Mouse (Mus musculus) erythroblast, adult 5-6 weeks (primary cell): ENCODE results near the gene Gm3402. TPM values are rescaled to one million over a fixed set of nuclear protein-coding genes. Genes with fewer than 3 reads are reported as not detected.
"Not testable (repeated sequence)": the region's sequence is repeated elsewhere in the genome, so short reads cannot be mapped to it uniquely, and the experiment has no call there.

ENCODE experiments used
- ATAC-seq: replicated peaks from 2 replicates; pipeline ENCODE4 v1.8.0; 2016; ENCODE audit warnings: moderate number of reproducible peaks, mild to moderate bottlenecking, moderate TSS enrichment, inconsistent platforms; ENCODE audit not compliant: poor library complexity, low FRiP score, severe bottlenecking
- total RNA-seq, 2 experiments: library from RNA; stranded (forward) in 1 of 2; stranded (reverse) in 1 of 2; fragments of 150-400 nt in 1 of 2; fragments of 200-764, 138-1000 nt in 1 of 2; gene quantifications; 2 replicates each; pipeline versions ENCODE4 v1.2.3 to v1.2.4; 2015 to 2017; ENCODE audit warnings: low replicate concordance in 2 of 2

The Gm3402 gene
- total RNA-seq (2015; ENCODE audit: low replicate concordance): not detected in 2 replicates
- not detected in 2 replicates for total RNA-seq (2017; ENCODE audit: low replicate concordance)

GRCm38 (mm10) chr5:146513823-146514222, at the start of gene Gm3402:
TSS of gene Gm3402 (plus strand) at chr5:146514123.
- not testable (repeated sequence) for ATAC-seq

DNA sequence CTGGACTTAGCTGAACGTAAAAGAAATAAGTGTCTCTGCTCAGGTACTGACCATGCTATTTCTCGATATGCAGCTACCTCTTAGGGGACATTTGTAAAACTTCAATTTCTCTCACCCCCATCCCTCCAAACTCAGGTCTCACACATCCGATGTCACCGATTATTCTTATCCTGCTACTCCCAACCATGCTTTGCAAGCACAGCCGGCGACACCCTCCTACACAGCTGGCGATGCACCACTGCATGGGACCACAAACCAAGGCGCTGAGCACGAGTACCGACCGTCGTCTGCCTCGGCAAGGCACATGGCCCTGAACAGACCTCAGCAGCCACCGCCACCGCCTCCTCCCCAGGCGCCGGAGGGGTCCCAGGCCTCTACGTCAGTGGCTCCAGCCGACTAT, 47.3 kb upstream of the Gm3402 start:
- ATAC-seq: no peak

DNA sequence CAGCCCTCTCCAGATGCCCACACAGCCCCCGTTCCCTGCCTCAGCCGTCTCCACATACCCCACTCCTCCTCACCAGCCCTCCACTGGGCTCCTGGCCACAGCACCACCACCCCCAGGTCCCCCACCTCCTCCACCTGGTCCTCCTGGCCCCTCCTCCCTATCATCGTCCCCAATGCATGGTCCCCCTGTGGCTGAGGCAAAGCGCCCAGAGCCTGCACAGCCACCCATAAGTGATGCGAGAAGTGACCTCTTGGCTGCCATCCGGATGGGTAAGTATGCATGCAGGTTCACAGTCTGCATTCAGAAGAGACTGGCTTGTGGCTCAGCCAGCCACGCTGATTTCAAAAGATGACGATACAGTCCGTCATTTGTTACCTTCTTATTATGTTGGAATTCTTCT, 45.6 kb upstream of the Gm3402 start:
- no peak for ATAC-seq

DNA sequence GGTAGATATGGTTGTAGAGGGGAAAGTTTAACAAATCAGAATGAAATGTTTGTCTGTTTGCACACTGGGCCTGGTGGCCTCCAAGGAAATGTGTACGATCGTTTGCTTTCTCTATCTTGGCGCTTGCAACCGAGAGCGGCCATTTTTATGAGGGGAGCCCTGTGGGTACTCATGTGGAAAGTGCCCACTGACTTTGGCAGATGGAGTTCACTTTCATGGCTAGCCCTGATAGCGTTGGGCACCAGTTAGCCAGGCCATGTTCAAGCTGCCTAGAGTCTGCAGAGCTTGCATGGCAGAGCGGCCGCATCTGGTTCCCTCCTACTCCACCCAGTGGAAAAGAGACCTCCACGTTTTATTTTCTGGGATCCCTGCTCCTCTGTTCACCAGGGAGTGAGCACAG, 43.1 kb upstream of the Gm3402 start:
- ATAC-seq: no peak

- no peak for ATAC-seq
These were observed 42.6 kb upstream of the Gm3402 start for GRCm38 (mm10) chr5:146471311-146471710.

DNA sequence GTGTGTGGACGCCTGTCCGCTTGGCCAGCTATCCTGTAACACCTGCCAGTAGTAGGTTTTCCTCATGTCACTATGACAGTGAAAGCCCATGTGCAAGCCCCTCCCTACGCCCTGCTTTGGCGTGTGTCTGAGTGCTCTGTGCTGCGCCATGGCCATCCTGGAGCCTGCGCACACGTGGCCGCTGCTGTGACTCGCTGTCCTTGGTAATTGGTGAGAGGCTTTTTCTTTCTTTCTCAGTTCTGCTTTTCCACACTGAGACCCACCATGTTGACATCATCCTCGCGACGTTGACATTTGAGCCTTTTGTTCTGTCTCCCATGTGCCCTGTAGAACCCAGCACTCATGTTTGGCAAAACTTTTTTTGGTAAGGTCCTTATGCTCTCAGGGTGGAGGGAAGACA, 42.1 kb upstream of the Gm3402 start:
- no peak for ATAC-seq

DNA sequence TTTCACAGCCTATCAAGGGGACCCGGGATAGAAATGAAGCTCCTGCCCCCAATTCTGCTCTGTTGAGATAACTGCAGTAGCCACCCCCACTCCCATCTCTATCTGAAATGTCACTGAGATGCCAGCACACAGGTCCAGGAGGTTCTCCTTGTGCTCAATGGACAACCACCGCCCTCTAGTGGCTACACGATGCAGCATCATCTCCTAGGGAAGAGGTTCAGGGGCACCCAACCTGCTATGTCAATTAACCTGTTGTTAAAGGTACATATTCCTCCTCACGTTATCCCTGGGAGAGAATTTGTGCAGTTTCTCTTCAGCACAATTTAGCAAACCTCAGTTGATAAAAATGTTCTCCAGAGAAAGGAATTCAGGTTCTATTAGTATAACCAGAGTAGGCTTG, 34.4 kb upstream of the Gm3402 start:
- ATAC-seq: not testable (repeated sequence)

- ATAC-seq: not testable (repeated sequence)
These were observed 32.3 kb upstream of the Gm3402 start, which contains the start of gene Gm6408 for GRCm38 (mm10) chr5:146481665-146482064. TSS of gene Gm6408 (plus strand) at chr5:146481965.

- ATAC-seq: not testable (repeated sequence)
These were observed 25.0 kb upstream of the Gm3402 start for GRCm38 (mm10) chr5:146488959-146489358.

- ATAC-seq: not testable (repeated sequence)
These were observed 22.9 kb upstream of the Gm3402 start, which contains the start of gene Gm6370 for GRCm38 (mm10) chr5:146491063-146491462. TSS of gene Gm6370 (plus strand) at chr5:146491363.

- not testable (repeated sequence) for ATAC-seq
These were observed 11.8 kb upstream of the Gm3402 start, which contains the start of gene 4930449I24Rik for GRCm38 (mm10) chr5:146502099-146502498. TSS of gene 4930449I24Rik (plus strand) at chr5:146502399.

DNA sequence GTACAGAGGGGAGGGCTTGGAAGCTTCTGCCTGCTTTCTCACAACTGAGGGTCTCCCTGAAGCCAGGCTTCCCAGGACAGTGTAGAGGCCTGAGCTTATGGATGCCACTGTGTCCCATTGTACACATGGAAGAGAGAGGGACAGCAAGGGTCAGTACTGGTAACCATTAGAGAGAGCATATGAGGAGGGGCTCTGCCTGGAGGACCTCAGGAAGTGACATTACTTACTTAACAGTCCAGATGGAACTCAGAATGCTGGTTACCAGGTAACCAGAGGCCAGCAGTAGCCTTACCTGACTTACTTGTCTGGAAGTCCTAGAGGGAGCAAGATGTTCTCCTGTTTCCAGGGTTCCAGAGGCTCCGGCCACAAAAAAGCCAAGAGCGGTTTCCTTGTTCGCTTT, 11.6 kb downstream of the Gm3402 start, which contains the start of gene Gm3404:
Gene Gm3404 (plus strand): TSS at position 301 of the 400 bp plus-strand sequence.
- not testable (repeated sequence) for ATAC-seq

- ATAC-seq: not testable (repeated sequence)
These were observed 23.4 kb downstream of the Gm3402 start, which contains the start of gene Gm3409 for GRCm38 (mm10) chr5:146537347-146537746. TSS of gene Gm3409 (plus strand) at chr5:146537647.

DNA sequence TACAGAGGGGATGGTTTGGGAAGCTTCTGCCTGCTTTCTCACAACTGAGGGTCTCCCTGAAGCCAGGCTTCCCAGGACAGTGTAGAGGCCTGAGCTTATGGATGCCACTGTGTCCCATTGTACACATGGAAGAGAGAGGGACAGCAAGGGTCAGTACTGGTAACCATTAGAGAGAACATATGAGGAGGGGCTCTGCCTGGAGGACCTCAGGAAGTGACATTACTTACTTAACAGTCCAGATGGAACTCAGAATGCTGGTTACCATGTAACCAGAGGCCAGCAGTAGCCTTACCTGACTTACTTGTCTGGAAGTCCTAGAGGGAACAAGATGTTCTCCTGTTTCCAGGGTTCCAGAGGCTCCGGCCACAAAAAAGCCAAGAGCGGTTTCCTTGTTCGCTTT, 41.9 kb downstream of the Gm3402 start, which contains the start of gene Gm3415:
Gene Gm3415 (plus strand): TSS at position 301 of the 400 bp plus-strand sequence.
- not testable (repeated sequence) for ATAC-seq

- no peak for ATAC-seq
These were observed 50.3 kb downstream of the Gm3402 start for GRCm38 (mm10) chr5:146564259-146564658.

Other genes with a start within 250 kb of the Gm3402 start
- not detected in 2 replicates for gene Wasf3, start 129.1 kb upstream of the Gm3402 start, total RNA-seq (2015; ENCODE audit: low replicate concordance)
- not detected in 2 replicates for gene Wasf3, start 129.1 kb upstream of the Gm3402 start, total RNA-seq (2017; ENCODE audit: low replicate concordance)
- not detected in 2 replicates for gene Gm6408, start 32.2 kb upstream of the Gm3402 start, total RNA-seq (2015; ENCODE audit: low replicate concordance)
- not detected in 2 replicates for gene Gm6408, start 32.2 kb upstream of the Gm3402 start, total RNA-seq (2017; ENCODE audit: low replicate concordance)
- gene Gm6370, start 22.8 kb upstream of the Gm3402 start, total RNA-seq (2015; ENCODE audit: low replicate concordance): not detected in 2 replicates
- not detected in 2 replicates for gene Gm6370, start 22.8 kb upstream of the Gm3402 start, total RNA-seq (2017; ENCODE audit: low replicate concordance)
- gene 4930449I24Rik, start 11.7 kb upstream of the Gm3402 start, total RNA-seq (2015; ENCODE audit: low replicate concordance): not detected in 2 replicates
- not detected in 2 replicates for gene 4930449I24Rik, start 11.7 kb upstream of the Gm3402 start, total RNA-seq (2017; ENCODE audit: low replicate concordance)
- not detected in 2 replicates for gene Gm3404, start 11.7 kb downstream of the Gm3402 start, total RNA-seq (2015; ENCODE audit: low replicate concordance)
- gene Gm3404, start 11.7 kb downstream of the Gm3402 start, total RNA-seq (2017; ENCODE audit: low replicate concordance): not detected in 2 replicates
- not detected in 2 replicates for gene Gm3409, start 23.5 kb downstream of the Gm3402 start, total RNA-seq (2015; ENCODE audit: low replicate concordance)
- not detected in 2 replicates for gene Gm3409, start 23.5 kb downstream of the Gm3402 start, total RNA-seq (2017; ENCODE audit: low replicate concordance)
- not detected in 2 replicates for gene Gm3415, start 42.0 kb downstream of the Gm3402 start, total RNA-seq (2015; ENCODE audit: low replicate concordance)
- not detected in 2 replicates for gene Gm3415, start 42.0 kb downstream of the Gm3402 start, total RNA-seq (2017; ENCODE audit: low replicate concordance)
- gene Gpr12, start 71.1 kb downstream of the Gm3402 start, total RNA-seq (2015; ENCODE audit: low replicate concordance): not detected in 2 replicates
- 0.98 TPM in 1 of 2 replicates, not detected in the other for gene Gpr12, start 71.1 kb downstream of the Gm3402 start, total RNA-seq (2017; ENCODE audit: low replicate concordance)